Mouse (Mus musculus): ENCODE measurements at regions not wholly inside any gene's neighbourhood (a gene's known extent, or its start where the extent isn't known, plus 50 kb on each side); places are given as distances from the start of the nearest gene placed in this dataset.

DNA sequence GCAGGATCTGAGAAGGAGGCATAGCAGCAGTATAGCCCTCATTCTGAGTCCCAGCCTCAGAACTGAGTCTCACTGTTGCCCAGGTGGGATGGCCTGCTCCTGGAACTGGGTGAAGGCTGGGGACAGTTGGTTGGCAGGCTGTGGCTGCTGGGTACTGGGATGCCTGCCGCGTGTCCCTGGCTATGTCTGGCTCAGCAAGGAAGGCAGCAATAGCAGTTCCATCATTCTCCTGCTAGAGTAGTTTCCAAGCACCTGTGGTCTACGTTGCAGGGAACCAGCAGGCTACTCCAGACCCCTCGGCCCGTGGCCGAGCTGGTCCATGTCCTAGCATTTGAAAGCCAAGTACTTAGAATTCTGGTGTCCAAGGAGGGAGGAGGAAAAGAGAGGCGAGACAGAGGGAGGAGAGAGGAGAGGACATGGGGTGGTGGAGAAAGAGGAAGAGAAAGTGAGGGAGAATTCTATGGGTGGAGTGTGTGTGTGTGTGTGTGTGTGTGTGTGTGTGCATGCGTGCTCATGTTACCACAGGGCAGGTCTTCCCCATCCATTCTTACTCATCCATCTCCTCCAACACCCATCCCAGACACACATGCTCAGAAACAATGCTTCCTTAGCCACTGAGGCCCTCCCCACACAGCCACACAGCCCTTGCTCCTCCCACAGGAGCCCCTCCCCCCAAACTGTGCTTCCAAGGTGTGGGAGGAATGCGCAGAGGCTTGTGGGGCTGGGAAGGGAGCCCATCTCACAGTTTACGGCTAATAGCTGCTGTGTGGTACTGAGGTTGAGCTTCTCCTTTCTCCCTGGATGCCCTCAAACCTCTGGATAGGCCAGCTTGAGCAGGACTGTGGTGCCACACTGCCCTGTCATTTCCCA is 55.3 kb upstream of the Hdac4 start:
- no peak overlapping the region for H3K27ac ChIP-seq
- H3K9ac ChIP-seq (ENCODE audit: low read depth, low read length): no peak overlapping the region
- intact Hi-C loops (cut with DNase I): no loop called here
- WGBS: 76% methylated on average over 10 of the region's 10 CpGs
- H3K4me3 ChIP-seq: no peak overlapping the region
- TF ChIP-seq EP300 (IDR thresholded peaks at IDR 0.05; ENCODE audit: insufficient read depth, low read depth, low read length) (no peak), CTCF (IDR thresholded peaks at IDR 0.05) (no peak), POLR2A (IDR thresholded peaks at IDR 0.05; ENCODE audit: insufficient read depth, low read depth, low read length) (no peak)
- H3K79me2 ChIP-seq (replicated peaks; ENCODE audit: control insufficient read depth, insufficient read depth, low read length): no peaks in the 10 kb centered on the region
- no peaks in the 10 kb centered on the region; the same call in 1 of the 2 replicates for H3K4me1 ChIP-seq (ENCODE audit: control insufficient read depth, insufficient read depth, low read length)
- no peaks in the 10 kb centered on the region for H3K27me3 ChIP-seq (ENCODE audit: control insufficient read depth, insufficient read depth, low read length)
- H3K36me3 ChIP-seq (ENCODE audit: control insufficient read depth, insufficient read depth, low read length): no peaks in the 10 kb centered on the region
- no peak for DNase-seq

All from heart, adult 2 months (tissue).